In the genomic region with DNA sequence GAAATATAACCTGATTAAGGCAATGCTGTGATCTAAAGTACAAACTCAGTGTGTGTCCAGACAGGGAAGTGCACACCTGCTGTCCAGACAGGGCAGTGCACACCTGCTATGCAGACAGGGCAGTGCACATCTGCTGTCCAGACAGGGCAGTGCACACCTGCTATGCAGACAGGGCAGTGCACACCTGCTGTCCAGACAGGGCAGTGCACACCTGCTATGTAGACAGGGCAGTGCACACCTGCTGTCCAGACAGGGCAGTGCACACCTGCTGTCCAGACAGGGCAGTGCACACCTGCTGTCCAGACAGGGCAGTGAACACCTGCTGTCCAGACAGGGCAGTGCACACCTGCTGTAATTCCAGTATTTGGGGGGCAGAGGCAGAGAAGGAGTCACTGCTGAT, we compare ENCODE assay signal across 27 mouse cellular contexts. TPM values are rescaled to one million over a fixed set of nuclear protein-coding genes. Genes with fewer than 3 reads are reported as not detected.
"Had no signal": no experiment of that assay in that cellular context is flagged by ENCODE, and none has a peak within 500 bp of the region (broad histone marks: within the 10 kb centered on the region; RNA-seq: fewer than 3 reads in every experiment).

No protein-coding gene starts in this region.

RNA-seq across cellular contexts. Expression of a gene that starts 16.1 kb away (rescaled TPM):
- total RNA-seq: granulocyte monocyte progenitor cell, adult 5-6 weeks had no signal

RNA-seq across cellular contexts. Expression of a gene that starts 44.9 kb away (rescaled TPM):
- total RNA-seq: gastrocnemius, adult 2 months; gastrocnemius, postnatal 10 days; gastrocnemius, postnatal 25 days; gastrocnemius, postnatal 4 days; granulocyte monocyte progenitor cell, adult 5-6 weeks; heart, adult 18-20 months; heart, adult 8-10 months; heart, postnatal 10 days; heart, postnatal 25 days; heart, postnatal 4 days had no signal
- polyA plus RNA-seq: heart, embryonic 10.5 days; heart, embryonic 12.5 days; heart, embryonic 14.5 days; heart, embryonic 16.5 days; hindbrain, embryonic 10.5 days; hindbrain, embryonic 12.5 days; hindbrain, embryonic 14.5 days; hindbrain, embryonic 16.5 days; intestine, embryonic 14.5 days; intestine, embryonic 16.5 days; kidney, embryonic 14.5 days; kidney, embryonic 16.5 days; large intestine, adult 2 months; limb, embryonic 10.5 days; limb, embryonic 12.5 days; limb, embryonic 14.5 days; liver, embryonic 11.5 days had no signal
